Mouse (Mus musculus): ENCODE measurements around the gene Cysrt1. TPM values are rescaled to one million over a fixed set of nuclear protein-coding genes. Genes with fewer than 3 reads are reported as not detected.

Cysrt1 gene
- polyA plus RNA-seq, 1 experiment from 2014 or later, result 326 TPM

DNA sequence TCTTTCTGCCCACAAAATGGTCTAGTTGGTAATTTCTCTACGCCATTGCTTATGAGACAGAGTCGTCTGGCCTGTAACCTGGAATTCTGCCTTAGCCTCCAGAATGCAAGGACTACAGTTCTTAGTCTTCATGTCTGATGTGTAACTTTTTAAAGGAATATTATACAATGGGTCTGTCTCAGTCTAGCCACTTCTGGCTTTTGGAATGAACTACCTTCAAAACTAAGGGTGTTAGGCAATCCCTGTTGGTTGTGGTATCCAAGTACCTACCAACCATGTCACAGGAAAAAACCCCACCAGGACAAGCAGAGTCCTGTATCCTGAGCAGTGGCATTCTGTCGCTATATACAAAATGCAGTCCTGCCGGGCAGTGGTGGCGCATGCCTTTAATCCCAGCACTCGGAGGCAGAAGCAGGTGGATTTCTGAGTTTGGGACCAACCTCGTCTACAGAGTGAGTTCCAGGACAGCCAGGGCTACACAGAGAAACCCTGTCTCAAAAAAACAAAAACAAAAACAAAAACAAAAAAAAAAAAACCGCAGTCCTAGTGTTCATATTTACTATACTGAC is 16.4 kb downstream of the Cysrt1 start:
- Histone ChIP-seq H3K4me2 (replicated peaks; ENCODE audit: low read depth) (peak overlapping the region; percentile 55), H3K27me3 (ENCODE audit: control insufficient read depth, insufficient read depth, low read length) (no peaks in the 10 kb centered on the region), H3K36me3 (ENCODE audit: control insufficient read depth, insufficient read depth, low read length) (no peaks in the 10 kb centered on the region), H3K4me1 (replicated peaks; ENCODE audit: control insufficient read depth, insufficient read depth) (no peaks in the 10 kb centered on the region), H3K9ac (ENCODE audit: low read length) (0 out of 2 replicates have a peak overlapping the region, but pooled peaks have one; percentile 67), H3K9me3 (ENCODE audit: control insufficient read depth, low read length) (no peaks in the 10 kb centered on the region), H3K27ac (replicated peaks) (peak overlapping the region; percentile 97), H3K4me3 (ENCODE audit: low read depth, low read length) (peak overlapping the region; percentile 48; the same call in 1 of the 2 replicates)
- WGBS, result 55% methylated on average over 8 of the region's 8 CpGs
- TF ChIP-seq CTCF (IDR thresholded peaks at IDR 0.05; ENCODE audit: low read depth) (no peak), EP300 (optimal IDR thresholded peaks at IDR 0.05) (no peak)
- DNase-seq (ENCODE audit: low spot score) (no peak), ATAC-seq (ENCODE audit: low FRiP score, low TSS enrichment) (no peak)

DNA sequence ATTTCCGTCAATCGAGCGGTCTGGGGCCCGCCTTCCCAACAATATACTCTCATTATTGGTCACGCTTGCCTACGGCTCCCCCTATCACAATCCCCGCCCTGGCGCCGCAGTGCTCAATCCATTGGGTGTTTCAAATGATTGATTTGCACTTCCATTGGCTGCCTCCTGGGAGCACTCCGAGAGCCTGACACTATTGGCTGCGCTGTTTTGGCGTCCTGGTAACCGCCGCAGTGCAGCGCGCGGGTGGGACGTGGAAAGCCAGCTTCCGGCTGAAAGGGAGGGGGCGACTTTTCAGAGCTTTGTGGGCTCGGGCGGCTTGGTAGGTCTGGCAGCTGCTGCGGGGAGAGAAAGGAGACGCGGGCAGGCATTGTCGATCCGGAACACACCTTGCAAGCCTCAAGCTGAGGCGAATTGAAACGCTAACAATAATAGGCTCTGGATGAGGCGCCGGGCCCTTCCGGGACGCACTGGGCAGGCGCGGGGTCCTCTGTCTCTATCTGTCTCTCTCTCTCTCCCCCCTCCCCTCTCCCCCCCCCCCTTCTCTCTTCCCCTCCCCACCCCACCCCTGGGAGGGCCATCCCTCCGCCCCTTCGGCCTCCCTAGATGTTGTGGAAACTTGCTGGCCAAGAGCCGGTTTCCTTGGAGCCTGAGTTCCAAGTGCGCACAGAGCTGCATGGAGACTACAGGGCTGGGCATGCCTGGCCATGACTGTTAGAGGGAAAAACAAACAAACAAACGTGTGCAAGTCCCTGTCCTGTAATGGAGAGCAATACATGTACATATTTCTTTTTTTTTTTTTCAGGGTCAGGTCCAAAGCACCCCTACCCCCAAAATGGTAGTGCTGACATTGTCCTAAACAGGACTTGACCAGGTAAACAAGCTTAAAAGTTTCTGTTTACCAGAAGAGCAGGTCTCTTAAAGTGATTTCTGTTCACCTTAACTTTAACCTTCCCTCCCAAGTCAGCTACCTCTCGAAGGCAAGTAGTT is 17.2 kb downstream of the Cysrt1 start:
- Histone ChIP-seq H3K4me2 (replicated peaks; ENCODE audit: low read depth) (peak overlapping the region; percentile 55), H3K27ac (replicated peaks) (peak overlapping the region; percentile 97), H3K36me3 (ENCODE audit: control insufficient read depth, insufficient read depth, low read length) (no peaks in the 10 kb centered on the region), H3K4me3 (ENCODE audit: low read depth, low read length) (peak overlapping the region; percentile 48), H3K27me3 (ENCODE audit: control insufficient read depth, insufficient read depth, low read length) (no peaks in the 10 kb centered on the region), H3K9me3 (ENCODE audit: control insufficient read depth, low read length) (no peaks in the 10 kb centered on the region), H3K9ac (ENCODE audit: low read length) (peak overlapping the region; percentile 67), H3K4me1 (replicated peaks; ENCODE audit: control insufficient read depth, insufficient read depth) (no peaks in the 10 kb centered on the region)
- DNase-seq (ENCODE audit: low spot score) (peak; percentile 98), ATAC-seq (ENCODE audit: low FRiP score, low TSS enrichment) (peak; percentile 92)
- WGBS, result 1% methylated on average over 41 of the region's 41 CpGs
- TF ChIP-seq CTCF (IDR thresholded peaks at IDR 0.05; ENCODE audit: low read depth), result no peak; the same call in 1 of the 2 replicates
- TF ChIP-seq EP300 (optimal IDR thresholded peaks at IDR 0.05), result peak; percentile 14

DNA sequence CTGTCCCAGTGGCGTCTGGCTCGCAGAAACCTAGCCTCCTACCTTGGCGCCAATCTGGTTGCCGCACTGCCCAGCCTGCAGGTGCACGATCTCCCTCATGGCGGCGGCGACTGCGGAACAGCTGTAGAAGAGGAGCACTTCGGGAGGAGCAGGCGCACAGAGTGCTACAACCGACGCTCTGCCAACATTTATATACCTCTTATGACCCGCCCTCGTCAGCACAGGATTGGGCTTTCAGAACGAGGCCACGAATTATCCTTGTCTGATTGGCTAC is 17.8 kb downstream of the Cysrt1 start, which contains the start of gene Tubb4b:
Gene Tubb4b, minus strand, starts transcription at position 211 of the 274 bp plus-strand sequence.
- Histone ChIP-seq H3K27me3 (ENCODE audit: control insufficient read depth, insufficient read depth, low read length) (no peaks in the 10 kb centered on the region), H3K9ac (ENCODE audit: low read length) (peak within 1 kb of the TSS; percentile 89), H3K4me1 (replicated peaks; ENCODE audit: control insufficient read depth, insufficient read depth) (no peaks in the 10 kb centered on the region), H3K9me3 (ENCODE audit: control insufficient read depth, low read length) (no peaks in the 10 kb centered on the region), H3K4me2 (replicated peaks; ENCODE audit: low read depth) (peak within 1 kb of the TSS; percentile 86), H3K4me3 (ENCODE audit: low read depth, low read length) (peak within 1 kb of the TSS; percentile 80), H3K36me3 (ENCODE audit: control insufficient read depth, insufficient read depth, low read length) (no peaks in the 10 kb centered on the region), H3K27ac (replicated peaks) (peak within 1 kb of the TSS; percentile 98)
- peak; percentile 47 for TF ChIP-seq CTCF (IDR thresholded peaks at IDR 0.05; ENCODE audit: low read depth)
- peak; percentile 69 for TF ChIP-seq EP300 (optimal IDR thresholded peaks at IDR 0.05)
- under 1% methylated on average over 17 of the region's 17 CpGs for WGBS
- no peak for ATAC-seq (ENCODE audit: low FRiP score, low TSS enrichment)
- no peak for DNase-seq (ENCODE audit: low spot score)

DNA sequence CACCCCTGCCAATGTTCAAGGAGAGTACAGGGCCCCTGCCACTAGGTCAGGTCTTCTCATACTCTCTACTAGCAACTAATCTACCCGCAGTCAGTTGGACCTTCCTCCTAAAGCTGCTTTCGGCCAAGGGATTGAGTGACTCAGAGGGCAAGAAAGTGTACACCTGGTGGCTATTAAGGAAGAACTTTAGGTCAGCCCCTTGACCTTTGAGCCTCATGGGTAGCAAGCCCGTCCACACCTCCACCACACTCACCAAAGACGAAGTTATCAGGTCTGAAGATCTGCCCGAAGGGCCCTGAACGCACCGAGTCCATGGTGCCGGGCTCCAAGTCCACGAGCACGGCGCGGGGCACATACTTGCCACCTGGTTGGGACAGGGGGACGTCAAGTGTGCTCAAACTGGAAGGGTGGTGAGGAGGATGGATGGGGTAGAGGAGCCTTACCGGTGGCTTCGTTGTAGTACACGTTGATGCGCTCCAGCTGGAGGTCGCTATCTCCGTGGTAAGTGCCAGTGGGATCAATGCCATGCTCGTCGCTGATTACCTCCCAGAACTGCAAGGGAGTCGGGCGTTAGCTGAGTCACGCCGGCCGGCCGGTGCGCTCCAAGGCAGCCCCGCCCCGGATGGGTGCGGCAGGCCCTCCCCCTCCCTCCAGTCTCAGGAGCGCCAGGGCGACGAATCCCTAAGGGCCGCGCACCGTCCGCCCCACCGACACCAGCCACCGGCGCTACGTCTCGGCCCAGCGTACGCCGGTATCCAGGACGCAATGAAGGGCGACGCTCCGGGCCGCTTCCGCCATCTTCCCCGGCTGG is 18.4 kb downstream of the Cysrt1 start:
- peak overlapping the region; percentile 98 for H3K27ac ChIP-seq (replicated peaks)
- TF ChIP-seq CTCF (IDR thresholded peaks at IDR 0.05; ENCODE audit: low read depth) (no peak), EP300 (optimal IDR thresholded peaks at IDR 0.05) (no peak)
- H3K36me3 ChIP-seq (ENCODE audit: control insufficient read depth, insufficient read depth, low read length), result no peaks in the 10 kb centered on the region
- WGBS, result 2% methylated on average over 46 of the region's 53 CpGs
- ATAC-seq (ENCODE audit: low FRiP score, low TSS enrichment), result peak; percentile 74
- peak overlapping the region; percentile 80 for H3K4me3 ChIP-seq (ENCODE audit: low read depth, low read length)
- peak; percentile 94 for DNase-seq (ENCODE audit: low spot score)
- peak overlapping the region; percentile 86 for H3K4me2 ChIP-seq (replicated peaks; ENCODE audit: low read depth)
- H3K27me3 ChIP-seq (ENCODE audit: control insufficient read depth, insufficient read depth, low read length), result no peaks in the 10 kb centered on the region
- H3K9me3 ChIP-seq (ENCODE audit: control insufficient read depth, low read length), result no peaks in the 10 kb centered on the region
- no peaks in the 10 kb centered on the region for H3K4me1 ChIP-seq (replicated peaks; ENCODE audit: control insufficient read depth, insufficient read depth)
- peak overlapping the region; percentile 89 for H3K9ac ChIP-seq (ENCODE audit: low read length)

DNA sequence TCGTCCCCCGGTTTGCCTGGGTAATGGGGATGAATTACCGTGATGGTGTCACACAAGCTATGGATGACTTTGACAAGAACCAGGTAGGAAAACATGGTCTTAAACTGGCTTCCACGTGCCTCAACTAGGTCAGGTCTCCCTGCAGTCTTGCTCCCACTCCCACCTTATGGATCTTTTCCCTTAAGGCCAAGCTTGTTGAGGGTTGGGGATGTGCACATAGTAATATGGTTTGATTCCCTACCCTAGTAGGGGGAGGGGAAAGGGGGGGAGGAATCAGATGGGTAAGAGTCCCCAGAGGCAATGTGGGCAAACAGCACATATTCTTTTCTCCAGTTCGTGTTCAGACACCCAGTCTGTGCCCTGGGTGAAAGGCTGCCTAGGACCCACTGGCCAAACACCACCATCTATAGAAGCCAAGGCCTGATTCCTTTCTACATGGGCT is 20.9 kb downstream of the Cysrt1 start:
- no peaks in the 10 kb centered on the region for H3K36me3 ChIP-seq (ENCODE audit: control insufficient read depth, insufficient read depth, low read length)
- WGBS, result 69% methylated on average over 5 of the region's 5 CpGs

More for the DNA sequence above, 20.9 kb downstream of the Cysrt1 start:
- TF ChIP-seq CTCF (IDR thresholded peaks at IDR 0.05; ENCODE audit: low read depth) (no peak), EP300 (optimal IDR thresholded peaks at IDR 0.05) (no peak)
- no peak for ATAC-seq (ENCODE audit: low FRiP score, low TSS enrichment)
- Histone ChIP-seq H3K4me3 (ENCODE audit: low read depth, low read length) (no peak overlapping the region), H3K4me2 (replicated peaks; ENCODE audit: low read depth) (no peak overlapping the region), H3K27me3 (ENCODE audit: control insufficient read depth, insufficient read depth, low read length) (no peaks in the 10 kb centered on the region), H3K27ac (replicated peaks) (no peak overlapping the region), H3K9ac (ENCODE audit: low read length) (no peak overlapping the region), H3K9me3 (ENCODE audit: control insufficient read depth, low read length) (no peaks in the 10 kb centered on the region), H3K4me1 (replicated peaks; ENCODE audit: control insufficient read depth, insufficient read depth) (no peaks in the 10 kb centered on the region)
- no peak for DNase-seq (ENCODE audit: low spot score)
